Mouse (Mus musculus): Measurements from ENCODE around the gene Ndufaf2.

The Ndufaf2 gene

GRCm38 (mm10) chr13:108135617-108136016 lies 22.8 kb downstream of the Ndufaf2 start:
- DNase-seq: no peak

GRCm38 (mm10) chr13:108132031-108132819 lies 26.2 kb downstream of the Ndufaf2 start:
- peak; percentile 31 for DNase-seq

DNA sequence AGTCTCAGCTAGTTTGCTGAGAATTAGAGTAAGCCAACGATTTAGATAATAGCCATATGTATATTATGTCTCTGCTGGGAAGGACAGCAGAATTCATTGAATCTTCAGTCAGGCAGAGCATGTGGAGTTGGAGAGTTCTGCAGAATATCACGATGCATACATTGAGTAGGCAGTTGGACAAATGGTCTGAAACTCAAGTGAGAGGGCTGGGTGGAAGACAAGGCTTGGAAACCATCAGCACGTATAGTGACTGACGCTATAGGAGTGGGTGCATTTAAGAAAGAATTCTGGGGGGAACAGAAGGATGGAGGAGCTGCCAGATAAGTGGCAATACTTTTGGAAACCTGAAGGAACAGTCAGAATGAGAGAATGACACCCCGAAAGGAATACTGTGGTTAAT lies 27.7 kb downstream of the Ndufaf2 start:
- no peak for DNase-seq

- DNase-seq: no peak
Observed at GRCm38 (mm10) chr13:108129070-108129469, 29.4 kb downstream of the Ndufaf2 start.

DNA sequence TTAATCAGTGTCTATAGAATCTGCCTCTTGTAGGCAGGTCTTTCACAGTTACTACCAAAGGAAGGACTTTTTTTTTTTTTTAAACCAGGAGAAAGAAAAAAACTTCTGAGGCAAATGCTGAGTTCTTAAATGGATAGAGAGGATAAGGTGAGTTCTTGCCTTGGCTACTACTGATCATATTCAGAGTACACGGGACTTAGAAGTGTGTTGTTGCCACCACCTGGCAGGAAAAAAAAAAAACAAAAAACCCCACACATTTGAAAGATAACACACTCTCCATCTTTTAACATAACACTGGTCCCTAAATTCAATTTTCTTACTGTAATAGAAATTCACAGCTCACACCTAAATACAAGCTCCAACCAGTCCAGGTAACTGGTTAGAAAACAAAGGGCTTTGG lies 30.5 kb downstream of the Ndufaf2 start:
- DNase-seq: no peak

DNA sequence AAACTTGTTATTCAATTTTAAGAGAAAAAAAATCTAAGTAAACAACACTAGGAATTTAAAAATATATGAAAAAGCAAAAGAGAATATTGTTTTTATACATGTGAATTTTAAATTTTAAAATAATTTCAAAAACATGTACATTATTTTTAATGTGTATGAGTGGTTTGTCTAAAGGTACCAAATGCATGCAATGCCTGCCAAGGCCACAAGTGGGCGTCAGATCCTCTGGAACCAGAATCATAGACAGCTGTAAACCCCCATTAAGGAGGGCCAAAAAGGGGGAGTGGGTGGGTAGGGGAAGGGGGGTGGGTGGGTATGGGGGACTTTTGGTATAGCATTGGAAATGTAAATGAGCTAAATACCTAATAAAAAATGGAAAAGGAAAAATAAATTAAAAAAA lies 31.3 kb downstream of the Ndufaf2 start:
- peak in 1 of 2 experiments; percentile 54 for DNase-seq

DNA sequence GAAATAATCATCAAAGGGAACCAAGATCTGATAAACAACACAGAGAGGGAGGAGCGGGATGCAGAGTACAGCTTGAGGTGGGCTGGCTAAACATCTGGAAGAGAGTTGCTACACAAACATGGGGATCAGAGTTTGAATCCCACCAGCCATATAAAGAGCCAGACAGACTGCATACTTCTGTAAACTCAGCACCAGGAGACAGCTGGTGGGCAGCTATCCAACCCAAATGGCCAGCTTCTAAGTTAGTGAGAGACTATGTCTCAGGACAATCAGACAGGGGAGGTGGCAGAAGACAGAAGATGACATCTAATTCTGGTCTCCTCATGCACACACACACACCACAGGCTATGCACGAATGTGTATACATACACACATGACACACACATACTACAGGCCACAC lies 32.2 kb downstream of the Ndufaf2 start:
- DNase-seq: no peak

- DNase-seq: no peak
Observed at GRCm38 (mm10) chr13:108124096-108124495, 34.3 kb downstream of the Ndufaf2 start.

- no peak for DNase-seq
Observed at GRCm38 (mm10) chr13:108123109-108123723, 35.2 kb downstream of the Ndufaf2 start.

- DNase-seq: no peak
Observed at GRCm38 (mm10) chr13:108119411-108120310, 38.8 kb downstream of the Ndufaf2 start.

- no peak for DNase-seq
Observed at GRCm38 (mm10) chr13:108118188-108118587, 40.2 kb downstream of the Ndufaf2 start.

- DNase-seq: no peak
Observed at GRCm38 (mm10) chr13:108117654-108118053, 40.8 kb downstream of the Ndufaf2 start.

DNA sequence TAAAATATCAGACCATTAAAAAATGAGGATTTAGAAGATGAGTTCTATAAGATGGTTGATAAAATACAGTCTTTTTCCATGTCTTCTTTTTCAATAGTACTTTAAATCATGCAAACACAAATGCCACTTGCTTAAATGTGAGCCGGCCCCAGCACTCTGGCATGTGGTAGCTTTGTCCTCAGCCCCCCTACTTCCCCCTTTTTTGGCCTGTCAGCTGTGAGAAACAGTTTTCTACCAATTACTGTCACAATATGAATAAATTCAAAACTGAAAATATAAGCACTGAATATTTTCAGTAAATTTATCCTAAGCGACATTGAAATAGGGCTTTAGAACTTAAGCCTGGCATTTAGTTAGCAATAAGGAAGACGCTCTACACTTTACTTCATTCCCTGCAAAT lies 44.2 kb downstream of the Ndufaf2 start:
- DNase-seq: no peak

- no peak for DNase-seq
Observed at GRCm38 (mm10) chr13:108113536-108113935, 44.9 kb downstream of the Ndufaf2 start.

DNA sequence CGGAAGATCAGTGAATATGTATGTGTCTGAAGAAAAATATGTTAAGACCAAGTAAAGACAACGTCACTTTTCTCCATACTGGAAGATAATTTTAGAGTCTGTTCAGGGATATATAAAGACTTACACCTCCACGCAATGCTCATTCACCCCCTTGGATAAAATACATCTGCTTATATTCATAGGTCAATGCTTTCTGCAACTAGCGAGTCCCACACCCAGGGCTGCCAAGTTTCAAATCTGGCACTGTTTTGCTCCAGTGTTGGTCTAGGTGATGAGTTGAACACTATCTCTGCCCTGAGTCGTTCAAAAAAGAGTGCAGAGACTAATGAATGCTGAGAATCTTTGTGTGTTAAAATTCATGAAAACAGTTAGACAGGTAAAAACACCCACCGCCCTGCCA lies 47.5 kb downstream of the Ndufaf2 start:
- DNase-seq: no peak

- no peak for DNase-seq
Observed at GRCm38 (mm10) chr13:108100700-108101099, 57.7 kb downstream of the Ndufaf2 start.

DNA sequence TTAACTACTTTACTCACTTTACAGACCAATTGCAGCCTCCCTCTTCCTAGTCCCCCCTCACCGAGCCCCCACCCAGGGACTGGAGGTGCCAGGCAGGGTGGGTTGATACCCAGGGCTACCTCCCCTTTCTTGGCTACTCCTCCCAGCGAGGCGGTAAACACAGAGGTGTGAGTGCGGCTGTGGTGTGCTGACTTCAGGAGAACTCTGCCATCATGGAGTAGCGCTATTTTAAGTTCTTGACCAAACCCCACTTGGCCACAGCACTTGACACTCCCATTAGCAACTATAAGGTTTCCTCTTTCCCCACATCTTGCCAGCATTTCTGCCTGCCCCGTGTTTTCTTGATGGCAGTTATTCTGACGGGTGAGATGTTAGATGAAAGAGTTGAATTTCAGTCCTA lies 62.0 kb downstream of the Ndufaf2 start:
- no peak for DNase-seq

DNA sequence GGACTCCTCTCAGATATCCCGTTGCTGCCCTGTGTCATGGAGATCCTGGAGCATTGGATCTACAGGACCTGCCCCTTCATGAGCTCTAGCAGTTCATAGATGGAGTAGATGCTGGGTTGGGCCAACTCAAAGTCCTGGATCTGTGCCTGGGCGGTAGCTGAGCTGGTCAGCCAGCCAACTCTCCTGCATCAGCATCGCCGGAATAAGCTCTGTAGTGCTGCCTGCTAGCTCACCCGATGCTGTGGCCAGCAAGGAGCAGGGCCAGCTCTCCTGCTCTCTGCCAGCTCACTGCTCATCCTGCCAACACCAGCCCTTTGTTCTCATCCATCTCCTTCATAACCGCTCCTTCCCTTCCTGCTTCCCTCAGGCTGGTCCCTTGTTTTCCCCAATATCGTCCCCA lies 62.8 kb downstream of the Ndufaf2 start:
- DNase-seq: no peak

GRCm38 (mm10) chr13:108094681-108095080 lies 63.7 kb downstream of the Ndufaf2 start:
- DNase-seq: no peak

DNA sequence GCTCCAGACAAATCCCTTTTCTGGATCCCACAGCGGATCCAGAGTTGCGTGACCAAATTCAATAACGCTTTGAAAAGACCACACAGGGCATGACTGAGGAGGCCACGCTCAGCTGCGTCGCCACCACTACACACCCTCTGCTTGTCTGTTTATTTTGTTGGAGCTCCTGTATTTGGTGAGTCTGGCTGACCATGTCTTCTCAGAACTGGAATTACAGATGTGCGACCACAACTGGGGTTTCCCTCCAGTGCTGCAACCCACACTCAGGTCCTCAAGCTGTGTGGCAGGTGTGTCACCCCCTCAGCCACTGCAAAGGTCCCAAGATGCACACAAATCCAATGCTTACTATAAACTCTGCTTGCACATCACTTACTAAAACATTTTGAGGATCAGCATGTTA lies 66.1 kb downstream of the Ndufaf2 start:
- DNase-seq: no peak

- no peak for DNase-seq
Observed at GRCm38 (mm10) chr13:108086724-108087123, 71.7 kb downstream of the Ndufaf2 start.

GRCm38 (mm10) chr13:108086036-108086435 lies 72.4 kb downstream of the Ndufaf2 start:
- no peak for DNase-seq

DNA sequence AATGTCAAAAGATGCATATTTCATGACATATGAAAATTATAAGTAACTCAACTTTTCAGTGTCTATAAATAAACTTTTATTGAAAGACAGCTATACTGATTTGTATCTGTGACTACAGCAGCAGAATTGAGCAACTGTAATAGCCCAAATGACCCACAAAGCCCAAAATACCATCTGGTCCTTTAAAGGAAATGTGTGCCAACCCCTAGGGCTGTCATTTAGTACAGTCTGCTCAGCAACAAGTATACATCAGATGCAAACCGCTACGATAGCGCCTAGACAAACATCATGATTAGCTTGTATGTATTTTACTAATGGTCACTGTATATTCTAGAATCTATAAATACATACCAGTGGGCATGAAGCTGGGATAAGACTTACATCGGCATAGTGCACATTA lies 74.3 kb downstream of the Ndufaf2 start:
- DNase-seq: no peak

DNA sequence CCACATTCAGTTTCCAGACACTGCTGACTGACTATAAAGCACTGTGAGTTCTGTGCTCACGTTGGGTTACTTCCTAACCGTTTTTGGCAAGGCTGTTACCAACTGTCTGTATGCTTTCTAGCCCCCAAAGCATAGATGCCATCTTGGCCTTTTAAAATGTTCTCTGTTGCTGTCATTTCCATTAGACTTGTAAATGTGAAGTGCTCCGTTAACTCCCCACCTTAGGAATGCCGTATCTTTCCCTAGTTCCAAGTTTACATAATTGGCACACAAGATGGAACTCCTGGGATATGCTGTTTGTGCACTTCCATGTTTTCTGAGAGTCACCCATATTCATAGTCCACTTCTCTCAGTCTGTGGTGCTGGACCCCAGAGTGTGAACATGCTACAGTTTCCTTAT lies 80.5 kb downstream of the Ndufaf2 start:
- DNase-seq: no peak
